Mouse (Mus musculus): ENCODE results near the gene Olfr631. TPM values are rescaled to one million over a fixed set of nuclear protein-coding genes. Genes with fewer than 3 reads are reported as not detected.
"Not testable (repeated sequence)": the region's sequence is repeated elsewhere in the genome, so short reads cannot be mapped to it uniquely, and the experiment has no call there.

Olfr631 gene
- not detected in 2 replicates for polyA plus RNA-seq (2016; fragmentation: Nextera tagmentation; extraction: Ambion mirVana)

GRCm38 (mm10) chr7:103928525-103928924 is at the start of gene Olfr631:
Gene Olfr631 (plus strand): TSS chr7:103928825.
- no peak for DNase-seq (ENCODE audit: low spot score)
- no peak within 1 kb of the TSS for H3K27ac ChIP-seq
- H3K9me3 ChIP-seq (replicated peaks): no peaks in the 10 kb centered on the region
- no peaks in the 10 kb centered on the region for H3K4me1 ChIP-seq
- no peaks in the 10 kb centered on the region for H3K27me3 ChIP-seq (ENCODE audit: low read depth, poor library complexity, severe bottlenecking)
- H3K4me3 ChIP-seq: no peak within 1 kb of the TSS
- no peaks in the 10 kb centered on the region for H3K36me3 ChIP-seq

- no peak for DNase-seq (ENCODE audit: low spot score)
- H3K4me3 ChIP-seq: no peak within 1 kb of the TSS
- H3K36me3 ChIP-seq: no peaks in the 10 kb centered on the region
- H3K27me3 ChIP-seq (ENCODE audit: low read depth, poor library complexity, severe bottlenecking): no peaks in the 10 kb centered on the region
- H3K27ac ChIP-seq: no peak within 1 kb of the TSS
- no peaks in the 10 kb centered on the region for H3K9me3 ChIP-seq (replicated peaks)
- H3K4me1 ChIP-seq: no peaks in the 10 kb centered on the region
Observed at GRCm38 (mm10) chr7:103886152-103886551, 42.5 kb upstream of the Olfr631 start, which contains the start of gene Olfr66. Gene Olfr66 (minus strand): TSS chr7:103886252.

- Histone ChIP-seq H3K4me1 (no peaks in the 10 kb centered on the region), H3K27me3 (ENCODE audit: low read depth, poor library complexity, severe bottlenecking) (no peaks in the 10 kb centered on the region), H3K27ac (no peak within 1 kb of the TSS), H3K36me3 (no peaks in the 10 kb centered on the region), H3K9me3 (replicated peaks) (no peaks in the 10 kb centered on the region), H3K4me3 (no peak within 1 kb of the TSS)
- WGBS: 79% methylated on average over 1 of the region's 1 CpGs
- no peak for DNase-seq (ENCODE audit: low spot score)
Observed at GRCm38 (mm10) chr7:103894385-103894784, 34.2 kb upstream of the Olfr631 start, which contains the start of gene Olfr64. Gene Olfr64 (minus strand): TSS chr7:103894485.

- Histone ChIP-seq H3K4me1 (no peaks in the 10 kb centered on the region), H3K9me3 (replicated peaks) (no peaks in the 10 kb centered on the region), H3K27me3 (ENCODE audit: low read depth, poor library complexity, severe bottlenecking) (no peaks in the 10 kb centered on the region), H3K27ac (no peak within 1 kb of the TSS), H3K4me3 (no peak within 1 kb of the TSS), H3K36me3 (no peaks in the 10 kb centered on the region)
- whole genome bisulfite sequencing: 90% methylated on average over 2 of the region's 2 CpGs
- no peak for DNase-seq (ENCODE audit: low spot score)
Observed at GRCm38 (mm10) chr7:103903187-103903586, 25.4 kb upstream of the Olfr631 start, which contains the start of gene Olfr65. Gene Olfr65 (plus strand): TSS chr7:103903487.

GRCm38 (mm10) chr7:103910047-103910446 is 18.6 kb upstream of the Olfr631 start:
- no peaks in the 10 kb centered on the region for H3K36me3 ChIP-seq
- H3K9me3 ChIP-seq (replicated peaks): no peaks in the 10 kb centered on the region
- no peak for DNase-seq (ENCODE audit: low spot score)
- no peak overlapping the region for H3K27ac ChIP-seq
- H3K4me3 ChIP-seq: no peak overlapping the region
- H3K4me1 ChIP-seq: no peaks in the 10 kb centered on the region
- no peaks in the 10 kb centered on the region for H3K27me3 ChIP-seq (ENCODE audit: low read depth, poor library complexity, severe bottlenecking)
- WGBS: 35% methylated on average over 3 of the region's 3 CpGs

GRCm38 (mm10) chr7:103912969-103913511 is 15.6 kb upstream of the Olfr631 start:
- Histone ChIP-seq H3K36me3 (no peaks in the 10 kb centered on the region), H3K9me3 (replicated peaks) (no peaks in the 10 kb centered on the region), H3K4me1 (no peaks in the 10 kb centered on the region), H3K4me3 (no peak overlapping the region), H3K27ac (no peak overlapping the region), H3K27me3 (ENCODE audit: low read depth, poor library complexity, severe bottlenecking) (no peaks in the 10 kb centered on the region)
- WGBS: 43% methylated on average over 8 of the region's 8 CpGs
- DNase-seq (ENCODE audit: low spot score): no peak

- no peak for DNase-seq (ENCODE audit: low spot score)
Observed at GRCm38 (mm10) chr7:103915338-103915737, 13.3 kb upstream of the Olfr631 start.

GRCm38 (mm10) chr7:103934264-103934663 is 5.6 kb downstream of the Olfr631 start, which contains the start of gene Olfr632:
Gene Olfr632 (plus strand): TSS chr7:103934347.
- H3K27me3 ChIP-seq (ENCODE audit: low read depth, poor library complexity, severe bottlenecking): no peaks in the 10 kb centered on the region
- H3K4me3 ChIP-seq: no peak within 1 kb of the TSS
- no peak within 1 kb of the TSS for H3K27ac ChIP-seq
- no peaks in the 10 kb centered on the region for H3K9me3 ChIP-seq (replicated peaks)
- no peak for DNase-seq (ENCODE audit: low spot score)
- H3K4me1 ChIP-seq: no peaks in the 10 kb centered on the region
- whole genome bisulfite sequencing: 77% methylated on average over 2 of the region's 2 CpGs
- no peaks in the 10 kb centered on the region for H3K36me3 ChIP-seq

More at GRCm38 (mm10) chr7:103915338-103915737, 13.3 kb upstream of the Olfr631 start:
- H3K9me3 ChIP-seq (replicated peaks): no peaks in the 10 kb centered on the region
- H3K27ac ChIP-seq: no peak overlapping the region
- no peaks in the 10 kb centered on the region for H3K4me1 ChIP-seq
- H3K4me3 ChIP-seq: no peak overlapping the region
- H3K36me3 ChIP-seq: no peaks in the 10 kb centered on the region
- no peaks in the 10 kb centered on the region for H3K27me3 ChIP-seq (ENCODE audit: low read depth, poor library complexity, severe bottlenecking)

DNA sequence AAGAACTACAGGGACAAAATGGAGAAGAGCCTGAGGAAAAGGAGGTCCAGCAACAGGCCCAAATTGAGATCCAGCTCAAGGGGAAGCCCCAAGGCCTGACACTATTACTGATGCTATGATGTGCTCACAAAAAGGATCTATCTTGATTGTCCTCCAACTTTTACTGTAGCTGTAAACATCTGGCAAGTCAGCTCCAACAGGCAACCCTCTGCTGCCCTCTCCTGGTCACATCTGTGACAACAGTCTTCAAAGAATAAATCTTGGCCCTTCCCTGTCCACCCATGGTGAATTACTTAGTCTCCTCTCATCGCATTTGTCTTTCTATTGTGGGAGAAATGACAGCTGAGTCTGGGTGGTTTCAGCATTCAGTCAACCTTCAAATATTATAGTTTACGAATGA is 14.1 kb downstream of the Olfr631 start:
- WGBS: 26% methylated on average over 2 of the region's 2 CpGs
- Histone ChIP-seq H3K4me1 (no peaks in the 10 kb centered on the region), H3K4me3 (no peak overlapping the region), H3K27ac (no peak overlapping the region), H3K27me3 (ENCODE audit: low read depth, poor library complexity, severe bottlenecking) (no peaks in the 10 kb centered on the region), H3K9me3 (replicated peaks) (no peaks in the 10 kb centered on the region), H3K36me3 (no peaks in the 10 kb centered on the region)
- DNase-seq (ENCODE audit: low spot score): peak; percentile 75

- no peak for DNase-seq (ENCODE audit: low spot score)
- Histone ChIP-seq H3K27ac (no peak within 1 kb of the TSS), H3K9me3 (replicated peaks) (no peaks in the 10 kb centered on the region), H3K36me3 (no peaks in the 10 kb centered on the region), H3K4me1 (no peaks in the 10 kb centered on the region), H3K4me3 (no peak within 1 kb of the TSS), H3K27me3 (ENCODE audit: low read depth, poor library complexity, severe bottlenecking) (no peaks in the 10 kb centered on the region)
Observed at GRCm38 (mm10) chr7:103944137-103944536, 15.5 kb downstream of the Olfr631 start, which contains the start of gene Olfr633. Gene Olfr633 (plus strand): TSS chr7:103944437.

DNA sequence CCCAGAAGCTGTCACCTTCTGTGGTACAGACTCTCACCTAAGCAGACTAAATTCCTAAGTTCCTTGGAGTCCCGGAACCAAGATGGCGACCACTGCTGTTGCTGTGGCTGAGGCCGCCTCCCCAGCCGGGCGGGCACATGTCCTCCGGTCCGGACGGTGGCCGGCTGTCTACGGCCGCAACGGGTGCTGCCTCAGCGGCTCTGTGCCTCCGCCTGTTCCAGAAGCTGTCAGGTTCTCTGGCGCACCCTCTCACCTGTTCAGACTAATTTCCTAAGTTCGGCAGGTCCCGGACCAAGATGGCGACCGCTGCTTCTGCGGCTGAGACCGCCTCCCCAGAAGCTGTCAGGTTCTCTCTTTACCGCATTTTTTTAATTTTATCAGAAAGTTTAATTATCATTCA is 38.2 kb downstream of the Olfr631 start:
- not testable (repeated sequence) for H3K9me3 ChIP-seq (replicated peaks)

GRCm38 (mm10) chr7:103970852-103971251 is 42.2 kb downstream of the Olfr631 start, which contains the start of gene Olfr635:
Gene Olfr635 (plus strand): TSS chr7:103971152.
- no peak for DNase-seq (ENCODE audit: low spot score)
- no peaks in the 10 kb centered on the region for H3K9me3 ChIP-seq (replicated peaks)
- no peaks in the 10 kb centered on the region for H3K27me3 ChIP-seq (ENCODE audit: low read depth, poor library complexity, severe bottlenecking)
- no peaks in the 10 kb centered on the region for H3K4me1 ChIP-seq
- no peak within 1 kb of the TSS for H3K4me3 ChIP-seq
- WGBS: 85% methylated on average over 1 of the region's 1 CpGs
- no peaks in the 10 kb centered on the region for H3K36me3 ChIP-seq
- no peak within 1 kb of the TSS for H3K27ac ChIP-seq

More for the DNA sequence above, 38.2 kb downstream of the Olfr631 start:
- H3K27me3 ChIP-seq (ENCODE audit: low read depth, poor library complexity, severe bottlenecking); H3K36me3 ChIP-seq; H3K4me3 ChIP-seq; H3K4me1 ChIP-seq; H3K27ac ChIP-seq; DNase-seq (ENCODE audit: low spot score): not testable (repeated sequence)
- 97% methylated on average over 22 of the region's 22 CpGs for WGBS

- Histone ChIP-seq H3K36me3 (no peaks in the 10 kb centered on the region), H3K4me3 (no peak overlapping the region), H3K4me1 (no peaks in the 10 kb centered on the region), H3K27me3 (ENCODE audit: low read depth, poor library complexity, severe bottlenecking) (no peaks in the 10 kb centered on the region), H3K27ac (no peak overlapping the region), H3K9me3 (replicated peaks) (no peaks in the 10 kb centered on the region)
- 67% methylated on average over 1 of the region's 1 CpGs for WGBS
- DNase-seq (ENCODE audit: low spot score): no peak
Observed at GRCm38 (mm10) chr7:103971782-103972181, 43.2 kb downstream of the Olfr631 start.
